Mouse (Mus musculus) liver, postnatal 0 days (tissue): ENCODE measurements around the gene Cmtm6.

Experiments
- CTCF ChIP-seq: sonication (generic); IDR thresholded peaks from 2 replicates; pipeline ENCODE4 v1.5.1; 2016; ENCODE audit warnings: antibody characterized with exemption, low read depth
- EP300 ChIP-seq: IDR thresholded peaks from 2 replicates; pipeline ENCODE4 v1.6.1; 2016; ENCODE audit warnings: antibody characterized with exemption, low read depth, mild to moderate bottlenecking

DNA sequence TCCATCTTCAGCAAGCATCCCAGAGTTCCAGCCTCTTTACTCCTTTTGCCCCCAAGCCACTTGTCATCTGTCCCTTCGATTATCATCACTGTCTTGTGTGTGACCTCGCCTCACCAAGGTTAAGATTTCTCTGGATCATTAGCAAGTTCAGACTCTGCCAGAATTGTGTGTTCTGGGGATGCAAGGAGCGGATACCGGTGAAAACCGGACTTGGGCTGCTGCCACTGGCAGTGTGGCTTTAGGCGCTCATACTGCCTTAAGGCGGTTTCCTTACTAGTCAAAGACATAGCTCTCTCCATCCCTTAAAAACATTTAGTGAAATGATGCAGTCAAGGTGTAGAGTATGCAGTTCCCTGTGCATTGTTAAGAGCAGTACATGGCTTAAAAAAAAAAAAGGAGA lies 48.0 kb downstream of the Cmtm6 start:
- no peak for TF ChIP-seq CTCF
- no peak for TF ChIP-seq EP300
